Mouse (Mus musculus) embryonic facial prominence, embryonic 10.5 days (tissue): ENCODE results near the gene Car3. TPM values are rescaled to one million over a fixed set of nuclear protein-coding genes. Genes with fewer than 3 reads are reported as not detected.
"Not testable (repeated sequence)": the region's sequence is repeated elsewhere in the genome, so short reads cannot be mapped to it uniquely, and the experiment has no call there.

ENCODE experiments used
- DNase-seq: peaks from one replicate; pipeline ENCODE4 v3.0.0-alpha.2; 2017; ENCODE audit warnings: low spot score
- H3K27ac ChIP-seq: fragments of 300-500 bp; sonication (generic); replicated peaks from 2 replicates; pipeline ENCODE4 v1.5.1; 2016; ENCODE audit warnings: mild to moderate bottlenecking
- H3K27me3 ChIP-seq: fragments of 300-500 bp; sonication (generic); replicated peaks from 2 replicates; pipeline ENCODE4 v1.6.1; 2016; ENCODE audit warnings: low read depth, mild to moderate bottlenecking; ENCODE audit not compliant: poor library complexity, severe bottlenecking
- H3K36me3 ChIP-seq: fragments of 300-500 bp; sonication (generic); replicated peaks from 2 replicates; pipeline ENCODE4 v1.6.1; 2016; ENCODE audit warnings: mild to moderate bottlenecking, moderate library complexity
- H3K4me1 ChIP-seq: fragments of 300-500 bp; sonication (generic); 2 replicates; pipeline ENCODE4 v1.6.1; 2016
- H3K4me3 ChIP-seq: fragments of 300-500 bp; sonication (generic); 2 replicates; pipeline ENCODE4 v1.5.1; 2016; ENCODE audit warnings: mild to moderate bottlenecking, moderate library complexity
- H3K9me3 ChIP-seq: fragments of 300-500 bp; sonication (generic); 2 replicates; pipeline ENCODE4 v1.6.1; 2016; ENCODE audit warnings: mild to moderate bottlenecking
- WGBS: fragments of 180-500 bp; shearing (Covaris S2); methylation state at CpG from one replicate; pipeline ENCODE4 v1.1.7; 2016; 5-methylcytosine and 5-hydroxymethylcytosine counted together
- polyA plus RNA-seq: library from polyadenylated mRNA; unstranded; fragments of >200 nt; fragmentation: Nextera tagmentation; extraction: Ambion mirVana; gene quantifications from 2 replicates; pipeline ENCODE4 v1.2.1, GENCODE M21; 2016

Gene Car3
- 1.7 and 2.0 TPM in 2 replicates for polyA plus RNA-seq

GRCm38 (mm10) chr3:14863022-14863711, at the start of gene Car3:
TSS of gene Car3 (plus strand) at chr3:14863512.
- 2% methylated on average over 18 of the region's 18 CpGs for WGBS
- Histone ChIP-seq H3K9me3 (no peaks in the 10 kb centered on the region), H3K4me1 (peaks cover 14% of the 10 kb centered on the region), H3K27ac (peak within 1 kb of the TSS; percentile 82), H3K27me3 (no peaks in the 10 kb centered on the region), H3K36me3 (no peaks in the 10 kb centered on the region), H3K4me3 (peak within 1 kb of the TSS; percentile 61)
- peak; percentile 67 for DNase-seq

- not testable (repeated sequence) for H3K4me3 ChIP-seq, H3K9me3 ChIP-seq, H3K4me1 ChIP-seq, H3K36me3 ChIP-seq, H3K27me3 ChIP-seq, H3K27ac ChIP-seq, DNase-seq
- WGBS = 90% methylated on average over 1 of the region's 1 CpGs
Measured at GRCm38 (mm10) chr3:14815396-14815795, 47.9 kb upstream of the Car3 start.

- WGBS = 93% methylated on average over 1 of the region's 1 CpGs
- no peaks in the 10 kb centered on the region for H3K4me1 ChIP-seq
- no peak overlapping the region for H3K4me3 ChIP-seq
- no peak overlapping the region for H3K27ac ChIP-seq
- no peaks in the 10 kb centered on the region for H3K27me3 ChIP-seq
- no peaks in the 10 kb centered on the region for H3K36me3 ChIP-seq
- no peak for DNase-seq
- no peaks in the 10 kb centered on the region for H3K9me3 ChIP-seq
Measured at GRCm38 (mm10) chr3:14819844-14820504, 43.3 kb upstream of the Car3 start.

GRCm38 (mm10) chr3:14828896-14829295, 34.4 kb upstream of the Car3 start:
- DNase-seq = no peak
- Histone ChIP-seq H3K9me3 (no peaks in the 10 kb centered on the region), H3K4me1 (no peaks in the 10 kb centered on the region), H3K4me3 (no peak overlapping the region), H3K36me3 (no peaks in the 10 kb centered on the region), H3K27me3 (no peaks in the 10 kb centered on the region), H3K27ac (no peak overlapping the region)

- H3K36me3 ChIP-seq = no peaks in the 10 kb centered on the region
- no peaks in the 10 kb centered on the region for H3K4me1 ChIP-seq
- H3K27ac ChIP-seq = no peak overlapping the region
- no peaks in the 10 kb centered on the region for H3K9me3 ChIP-seq
- no peak overlapping the region for H3K4me3 ChIP-seq
- no peak for DNase-seq
- 85% methylated on average over 5 of the region's 5 CpGs for WGBS
- H3K27me3 ChIP-seq = no peaks in the 10 kb centered on the region
Measured at GRCm38 (mm10) chr3:14831219-14831835, 32.0 kb upstream of the Car3 start.

GRCm38 (mm10) chr3:14832766-14833165, 30.5 kb upstream of the Car3 start:
- H3K4me1 ChIP-seq = no peaks in the 10 kb centered on the region
- DNase-seq = no peak
- H3K27me3 ChIP-seq = no peaks in the 10 kb centered on the region
- no peak overlapping the region for H3K4me3 ChIP-seq
- no peaks in the 10 kb centered on the region for H3K36me3 ChIP-seq
- no peaks in the 10 kb centered on the region for H3K9me3 ChIP-seq
- H3K27ac ChIP-seq = no peak overlapping the region

- no peaks in the 10 kb centered on the region for H3K4me1 ChIP-seq
- no peaks in the 10 kb centered on the region for H3K9me3 ChIP-seq
- no peaks in the 10 kb centered on the region for H3K36me3 ChIP-seq
- DNase-seq = no peak
- WGBS = 95% methylated on average over 1 of the region's 1 CpGs
- no peaks in the 10 kb centered on the region for H3K27me3 ChIP-seq
- no peak overlapping the region for H3K27ac ChIP-seq
- H3K4me3 ChIP-seq = no peak overlapping the region
Measured at GRCm38 (mm10) chr3:14838936-14839335, 24.4 kb upstream of the Car3 start.

- Histone ChIP-seq H3K9me3 (no peaks in the 10 kb centered on the region), H3K27me3 (no peaks in the 10 kb centered on the region), H3K4me1 (no peaks in the 10 kb centered on the region), H3K27ac (no peak overlapping the region), H3K36me3 (no peaks in the 10 kb centered on the region), H3K4me3 (no peak overlapping the region)
- 85% methylated on average over 3 of the region's 3 CpGs for WGBS
- DNase-seq = no peak
Measured at GRCm38 (mm10) chr3:14839466-14840118, 23.7 kb upstream of the Car3 start.

GRCm38 (mm10) chr3:14848587-14849254, 14.6 kb upstream of the Car3 start:
- Histone ChIP-seq H3K27me3 (no peaks in the 10 kb centered on the region), H3K4me3 (no peak overlapping the region)
- WGBS = 90% methylated on average over 2 of the region's 2 CpGs

GRCm38 (mm10) chr3:14853966-14854365, 9.3 kb upstream of the Car3 start:
- no peak for DNase-seq
- H3K4me1 ChIP-seq = no peaks in the 10 kb centered on the region
- H3K36me3 ChIP-seq = no peaks in the 10 kb centered on the region
- WGBS = 79% methylated on average over 5 of the region's 5 CpGs
- no peak overlapping the region for H3K4me3 ChIP-seq
- no peaks in the 10 kb centered on the region for H3K27me3 ChIP-seq
- no peaks in the 10 kb centered on the region for H3K9me3 ChIP-seq
- H3K27ac ChIP-seq = no peak overlapping the region

More at GRCm38 (mm10) chr3:14848587-14849254, 14.6 kb upstream of the Car3 start:
- Histone ChIP-seq H3K27ac (no peak overlapping the region), H3K36me3 (no peaks in the 10 kb centered on the region), H3K9me3 (no peaks in the 10 kb centered on the region), H3K4me1 (no peaks in the 10 kb centered on the region)
- DNase-seq = no peak

- no peaks in the 10 kb centered on the region for H3K4me1 ChIP-seq
- H3K9me3 ChIP-seq = no peaks in the 10 kb centered on the region
- DNase-seq = no peak
- H3K36me3 ChIP-seq = no peaks in the 10 kb centered on the region
- H3K27ac ChIP-seq = no peak overlapping the region
- no peak overlapping the region for H3K4me3 ChIP-seq
- H3K27me3 ChIP-seq = no peaks in the 10 kb centered on the region
- 62% methylated on average over 1 of the region's 1 CpGs for WGBS
Measured at GRCm38 (mm10) chr3:14854446-14854845, 8.9 kb upstream of the Car3 start.

- Histone ChIP-seq H3K4me1 (peaks cover 6% of the 10 kb centered on the region), H3K27ac (no peak overlapping the region), H3K27me3 (no peaks in the 10 kb centered on the region), H3K4me3 (no peak overlapping the region), H3K36me3 (no peaks in the 10 kb centered on the region), H3K9me3 (no peaks in the 10 kb centered on the region)
- 81% methylated on average over 3 of the region's 3 CpGs for WGBS
- no peak for DNase-seq
Measured at GRCm38 (mm10) chr3:14857874-14858273, 5.4 kb upstream of the Car3 start.
